Mouse (Mus musculus): Measurements from ENCODE around the gene Mamdc2.
"Not testable (repeated sequence)": the region's sequence is repeated elsewhere in the genome, so short reads cannot be mapped to it uniquely, and the experiment has no call there.

Mamdc2 gene

GRCm38 (mm10) chr19:23447988-23448497 is at the start of gene Mamdc2:
Mamdc2 (minus strand) TSS chr19:23448442.
- no peak for DNase-seq (ENCODE audit: low read depth, low spot score)

- no peak for DNase-seq (ENCODE audit: low read depth, low spot score)
Measured at GRCm38 (mm10) chr19:23498011-23498410, 49.8 kb upstream of the Mamdc2 start.

DNA sequence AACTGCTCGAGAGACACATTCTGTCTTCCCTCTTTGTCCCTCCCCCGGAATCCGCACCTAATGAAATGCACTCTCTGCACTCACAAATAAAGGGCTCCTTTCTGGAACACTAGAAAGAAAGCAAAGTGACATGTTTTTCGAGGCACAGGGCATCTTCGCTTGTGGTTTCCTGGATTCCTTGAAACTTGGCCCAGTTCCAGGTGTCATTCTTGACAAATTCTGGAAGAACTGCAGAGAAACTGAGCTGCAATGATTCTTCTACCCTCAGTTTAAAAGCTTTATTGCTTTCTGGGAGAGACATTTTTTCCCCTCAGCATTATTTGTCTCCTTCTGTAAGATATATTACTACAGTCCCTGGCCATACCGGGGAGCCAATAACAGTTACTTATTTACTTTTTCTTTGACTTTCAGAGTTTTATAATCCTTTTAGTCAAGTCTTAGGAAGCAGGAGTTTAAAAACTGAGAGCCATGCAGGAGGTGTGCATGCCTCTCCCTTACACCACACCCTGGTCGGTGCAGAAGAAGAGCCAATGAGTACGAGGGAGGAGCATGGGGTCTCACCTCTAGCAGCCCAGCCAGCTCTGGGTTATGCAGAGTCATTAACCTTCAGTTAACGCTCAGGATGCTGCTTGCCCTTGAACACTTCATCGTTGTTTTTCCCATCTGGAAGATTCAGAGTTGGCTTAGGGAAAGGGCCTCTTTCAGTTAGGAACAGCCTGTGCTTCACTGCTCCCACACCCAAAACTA is 49.1 kb upstream of the Mamdc2 start:
- DNase-seq (ENCODE audit: low read depth, low spot score), result no peak

- DNase-seq (ENCODE audit: low read depth, low spot score), result no peak
Measured at GRCm38 (mm10) chr19:23496536-23496935, 48.3 kb upstream of the Mamdc2 start.

- no peak for DNase-seq (ENCODE audit: low read depth, low spot score)
Measured at GRCm38 (mm10) chr19:23492663-23493062, 44.4 kb upstream of the Mamdc2 start.

- DNase-seq (ENCODE audit: low read depth, low spot score), result not testable (repeated sequence)
Measured at GRCm38 (mm10) chr19:23490703-23491102, 42.5 kb upstream of the Mamdc2 start.

GRCm38 (mm10) chr19:23489780-23490179 is 41.5 kb upstream of the Mamdc2 start:
- DNase-seq (ENCODE audit: low read depth, low spot score), result no peak

DNA sequence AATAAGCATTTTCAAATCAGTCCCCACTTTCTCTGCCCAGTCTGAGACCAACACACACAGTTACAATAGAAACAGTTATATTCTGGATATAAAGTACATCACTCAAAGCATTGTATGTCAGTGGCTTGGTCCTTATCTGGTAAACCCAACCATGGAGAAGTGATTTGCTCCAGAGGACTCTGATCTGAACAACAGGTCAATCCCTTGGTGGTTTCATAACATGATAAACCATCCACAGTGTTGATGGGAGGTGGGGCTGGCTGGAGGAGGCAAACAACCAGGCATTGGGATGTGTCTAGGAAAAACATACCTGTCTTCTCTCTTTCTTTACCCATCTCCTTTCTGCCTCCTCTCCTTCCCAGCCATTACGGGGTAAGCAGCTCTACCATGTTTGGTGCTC is 39.2 kb upstream of the Mamdc2 start:
- no peak for DNase-seq (ENCODE audit: low read depth, low spot score)

GRCm38 (mm10) chr19:23486631-23487270 is 38.5 kb upstream of the Mamdc2 start:
- no peak for DNase-seq (ENCODE audit: low read depth, low spot score)

GRCm38 (mm10) chr19:23485940-23486600 is 37.8 kb upstream of the Mamdc2 start:
- no peak for DNase-seq (ENCODE audit: low read depth, low spot score)

- DNase-seq (ENCODE audit: low read depth, low spot score), result not testable (repeated sequence)
Measured at GRCm38 (mm10) chr19:23482571-23482970, 34.3 kb upstream of the Mamdc2 start.

GRCm38 (mm10) chr19:23479597-23479967 is 31.3 kb upstream of the Mamdc2 start:
- DNase-seq (ENCODE audit: low read depth, low spot score), result no peak

DNA sequence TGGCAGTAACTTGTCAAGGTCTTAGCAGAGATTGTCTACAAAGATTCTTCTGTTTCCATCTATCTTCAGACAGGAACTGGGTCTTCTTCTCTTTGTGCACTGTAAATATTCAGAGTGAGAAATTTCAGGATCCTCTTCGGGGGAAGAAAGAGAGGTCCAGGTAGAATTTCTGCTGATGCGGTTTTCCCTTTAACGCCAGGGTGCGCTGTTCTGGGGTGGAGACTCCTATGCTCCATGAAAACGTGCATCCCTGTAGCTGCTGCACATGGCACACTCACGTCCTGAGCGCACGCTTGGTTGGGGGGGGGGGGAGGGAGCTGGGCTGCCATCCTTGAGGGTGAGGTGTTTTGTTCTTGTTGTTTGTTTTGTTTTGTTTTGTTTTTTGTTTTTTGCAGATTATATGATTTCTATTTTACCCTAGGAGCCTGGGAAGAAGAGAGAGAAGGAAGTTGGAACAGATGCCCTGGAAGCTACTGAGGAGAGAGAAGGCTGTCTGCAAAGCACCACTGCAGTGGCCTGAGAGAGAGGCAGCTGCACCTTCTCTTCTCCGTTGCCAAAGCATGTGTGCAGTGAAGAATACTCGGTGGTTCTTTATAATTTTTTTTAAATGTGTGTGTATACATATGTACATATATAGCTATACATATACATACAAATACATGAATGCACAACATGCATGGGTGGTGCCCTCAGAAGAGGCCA is 30.8 kb upstream of the Mamdc2 start:
- no peak for DNase-seq (ENCODE audit: low read depth, low spot score)

DNA sequence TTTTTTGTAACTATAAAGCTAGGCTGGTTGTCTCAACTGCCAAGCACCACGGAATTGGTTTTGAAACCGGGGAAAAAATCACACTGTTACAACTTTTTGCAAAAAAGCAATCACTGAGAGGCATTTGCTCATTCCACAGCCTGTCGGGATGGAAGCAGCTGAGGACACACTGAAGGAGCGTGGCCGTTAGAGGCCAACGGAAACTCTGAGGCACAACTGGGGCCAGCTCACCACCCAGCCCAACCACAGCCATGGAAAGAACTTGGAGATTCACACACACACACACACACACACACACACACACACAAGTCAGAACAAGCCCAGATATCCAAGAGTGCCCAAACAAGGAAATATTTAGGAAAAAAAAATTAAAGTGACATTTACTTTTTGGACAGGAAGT is 29.6 kb upstream of the Mamdc2 start:
- no peak for DNase-seq (ENCODE audit: low read depth, low spot score)

GRCm38 (mm10) chr19:23467866-23468265 is 19.6 kb upstream of the Mamdc2 start:
- DNase-seq (ENCODE audit: low read depth, low spot score), result no peak

DNA sequence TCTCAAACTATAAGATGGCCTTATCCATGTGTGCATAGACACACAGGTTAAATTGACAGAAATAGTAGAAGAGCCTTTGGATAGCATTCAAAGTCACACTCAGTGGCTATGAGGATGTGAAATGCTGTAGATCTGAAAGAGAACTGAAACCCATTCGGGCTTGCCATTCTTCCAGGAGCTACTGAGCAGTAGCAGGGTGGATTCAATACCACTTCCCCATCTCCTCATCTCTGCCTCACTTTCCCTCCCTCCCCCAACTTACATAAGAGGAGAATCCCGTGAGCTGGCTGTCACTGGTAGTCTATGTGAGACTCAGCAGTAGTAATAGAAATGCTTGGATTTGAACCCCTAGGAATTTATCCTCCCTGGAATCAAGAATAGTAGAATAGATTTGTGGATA is 18.8 kb upstream of the Mamdc2 start:
- DNase-seq (ENCODE audit: low read depth, low spot score), result no peak

- no peak for DNase-seq (ENCODE audit: low read depth, low spot score)
Measured at GRCm38 (mm10) chr19:23457492-23457891, 9.2 kb upstream of the Mamdc2 start.

DNA sequence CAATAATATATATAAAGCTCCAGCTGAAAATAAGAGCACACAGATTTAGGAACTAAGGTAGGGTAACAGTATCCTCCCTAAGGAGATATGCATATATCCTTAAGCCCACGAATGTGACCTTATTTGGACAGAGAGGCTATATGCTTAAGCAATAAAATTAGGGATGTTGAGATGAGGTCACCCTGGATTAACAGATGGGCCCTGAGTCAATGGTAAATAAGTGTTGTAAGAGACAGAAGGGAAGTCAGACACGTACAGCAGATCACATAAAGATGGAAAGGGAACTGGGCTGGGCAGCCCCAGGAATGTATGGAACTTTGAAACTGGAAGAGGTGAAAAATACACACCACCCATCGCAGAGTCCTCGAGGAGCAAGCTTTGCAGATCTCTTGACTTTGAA is 3.1 kb upstream of the Mamdc2 start:
- DNase-seq (ENCODE audit: low read depth, low spot score), result no peak

DNA sequence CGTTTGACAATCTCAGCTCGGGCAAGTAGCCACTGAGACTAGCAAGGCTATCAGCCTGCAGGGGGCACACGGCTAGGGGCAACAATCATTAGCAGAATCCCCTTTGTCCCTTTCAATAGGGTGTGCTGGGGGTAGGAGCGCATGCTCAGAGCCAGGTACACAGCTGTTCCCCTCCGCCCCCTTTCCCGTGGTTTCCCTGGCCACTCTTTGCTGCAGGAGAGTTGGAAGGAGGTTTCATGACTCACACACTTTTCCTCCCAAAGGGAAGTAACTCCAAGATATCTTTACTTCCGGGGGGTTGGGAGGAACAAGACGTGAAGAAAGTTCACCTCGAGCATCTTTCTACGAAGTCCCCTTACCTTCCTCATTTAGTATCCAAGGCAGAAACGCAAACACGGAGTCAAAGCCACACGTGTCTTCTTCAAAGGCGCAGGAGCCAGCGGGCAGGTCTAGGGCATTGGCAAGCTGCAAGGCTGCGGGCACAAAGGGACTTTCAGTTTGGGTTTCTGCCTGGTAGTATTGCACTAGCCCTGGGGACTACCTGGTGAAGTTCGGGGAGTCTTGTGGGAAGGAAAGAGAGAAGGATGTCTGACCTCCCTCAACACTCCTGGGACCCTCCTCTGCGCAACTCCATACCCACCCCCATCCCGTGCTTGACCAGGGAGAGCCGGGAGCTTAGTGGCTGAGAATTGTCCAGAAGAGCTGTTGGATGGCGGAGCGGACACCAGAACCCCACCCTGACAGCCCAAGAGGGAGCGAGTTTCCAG is 838 bp downstream of the Mamdc2 start:
- DNase-seq (ENCODE audit: low read depth, low spot score), result no peak

- no peak for DNase-seq (ENCODE audit: low read depth, low spot score)
Measured at GRCm38 (mm10) chr19:23444910-23445845, 3.1 kb downstream of the Mamdc2 start.
